Mouse (Mus musculus): ENCODE data around the gene Cdr2l. TPM values are rescaled to one million over a fixed set of nuclear protein-coding genes. Genes with fewer than 3 reads are reported as not detected.
A peak's percentile ranks its signal among the peaks of the same experiment; 100 is the strongest.

Gene Cdr2l
- total and polyA plus RNA-seq, 2 experiments from 2014 or later = 18.8 to 70.8 TPM

DNA sequence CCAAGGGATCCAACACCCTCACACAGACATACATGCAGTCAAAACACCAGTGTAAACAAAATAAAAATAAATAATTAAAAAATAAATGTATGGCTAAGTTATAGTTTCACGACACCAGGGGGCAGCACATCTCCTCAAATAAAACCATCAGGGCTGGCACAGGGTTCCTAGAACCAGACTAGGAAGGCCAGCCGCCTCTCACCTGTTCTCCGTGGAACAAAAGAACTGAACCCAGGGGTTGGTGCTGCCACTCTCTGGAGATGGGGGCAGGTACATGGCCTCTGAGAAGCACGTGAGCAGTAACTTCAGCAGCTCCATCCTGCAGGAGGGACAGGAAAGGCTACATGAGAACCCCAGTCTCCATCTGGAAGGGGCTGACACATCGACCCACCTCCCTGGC is 23.2 kb upstream of the Cdr2l start:
- DNase-seq (ENCODE audit: low spot score) (peak; percentile 92), ATAC-seq (peak; percentile 64; the same call in 1 of the 2 replicates)
- Histone ChIP-seq H3K4me1 (ENCODE audit: insufficient read depth, low read length) (peaks cover 9% of the 10 kb centered on the region; the same call in 1 of the 2 replicates), H3K4me3 (ENCODE audit: low read length) (no peak overlapping the region), H3K9ac (replicated peaks; ENCODE audit: low read length) (0 out of 2 replicates have a peak overlapping the region, but pooled peaks have one; percentile 17), H3K27ac (peak overlapping the region; percentile 32; the same call in 1 of the 2 replicates), H3K4me2 (ENCODE audit: low read depth, low read length) (no peak overlapping the region), H3K36me3 (ENCODE audit: insufficient read depth, low read length) (0 out of 2 replicates have a peak, but pooled peaks cover 4% of the 10 kb centered on the region), H3K27me3 (ENCODE audit: insufficient read depth, low read length) (no peaks in the 10 kb centered on the region), H3K9me3 (ENCODE audit: low read length) (no peaks in the 10 kb centered on the region)
- 16% methylated on average over 5 of the region's 5 CpGs for WGBS
- peak; percentile 69 for TF ChIP-seq CTCF (IDR thresholded peaks at IDR 0.05; ENCODE audit: low read depth)

DNA sequence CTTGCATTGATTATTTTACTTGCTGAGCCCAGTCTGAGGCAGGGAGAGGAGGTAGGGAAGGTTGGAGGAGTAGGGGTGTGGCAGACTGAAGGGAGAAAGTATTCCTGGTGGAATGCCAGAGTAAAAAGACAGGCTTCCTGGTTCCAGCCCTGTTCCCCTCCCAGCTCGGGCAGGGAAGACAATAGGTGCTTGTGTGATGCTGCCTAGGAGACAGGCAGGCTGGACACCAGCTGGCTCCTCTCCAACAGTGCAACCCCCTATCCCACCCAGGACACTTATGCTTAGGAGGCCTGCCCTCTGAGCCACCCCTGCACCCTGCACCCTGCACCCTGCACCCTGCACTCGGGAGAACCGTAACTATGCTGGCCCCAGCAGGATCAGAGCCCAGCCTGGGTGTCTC is 22.4 kb upstream of the Cdr2l start:
- Histone ChIP-seq H3K36me3 (ENCODE audit: insufficient read depth, low read length) (0 out of 2 replicates have a peak, but pooled peaks cover 4% of the 10 kb centered on the region), H3K27ac (0 out of 2 replicates have a peak overlapping the region, but pooled peaks have one; percentile 32), H3K4me2 (ENCODE audit: low read depth, low read length) (no peak overlapping the region), H3K9ac (replicated peaks; ENCODE audit: low read length) (no peak overlapping the region), H3K27me3 (ENCODE audit: insufficient read depth, low read length) (no peaks in the 10 kb centered on the region), H3K9me3 (ENCODE audit: low read length) (no peaks in the 10 kb centered on the region), H3K4me1 (ENCODE audit: insufficient read depth, low read length) (peaks cover 9% of the 10 kb centered on the region; the same call in 1 of the 2 replicates), H3K4me3 (ENCODE audit: low read length) (no peak overlapping the region)
- peak; percentile 28 for DNase-seq (ENCODE audit: low spot score)
- WGBS = 43% methylated on average over 3 of the region's 3 CpGs
- TF ChIP-seq CTCF (IDR thresholded peaks at IDR 0.05; ENCODE audit: low read depth) = no peak
- peak; percentile 36 for ATAC-seq

DNA sequence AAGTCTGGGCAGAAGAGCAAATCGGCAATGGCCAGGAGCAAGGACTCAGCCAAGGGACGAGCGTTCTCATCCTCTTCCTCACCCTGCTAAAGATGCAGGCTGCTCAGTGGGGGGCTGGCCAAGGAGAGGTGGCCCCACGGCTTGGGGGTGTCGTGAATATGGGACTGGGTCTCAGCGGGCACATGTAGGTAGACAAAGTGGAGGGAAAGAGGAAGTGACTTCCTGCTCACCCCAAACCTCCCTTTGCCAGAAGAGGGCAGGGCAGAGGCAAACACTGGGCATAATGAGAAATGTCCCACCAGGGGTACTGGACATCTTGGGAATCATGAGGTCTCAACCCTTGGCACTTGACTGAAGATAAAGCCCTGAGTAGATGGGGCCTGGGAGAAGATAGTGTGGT is 22.0 kb upstream of the Cdr2l start:
- no peak overlapping the region for H3K9ac ChIP-seq (replicated peaks; ENCODE audit: low read length)
- no peak overlapping the region for H3K27ac ChIP-seq
- peaks cover 9% of the 10 kb centered on the region; the same call in 1 of the 2 replicates for H3K4me1 ChIP-seq (ENCODE audit: insufficient read depth, low read length)
- no peak for ATAC-seq
- peak; percentile 49 for TF ChIP-seq CTCF (IDR thresholded peaks at IDR 0.05; ENCODE audit: low read depth)
- H3K27me3 ChIP-seq (ENCODE audit: insufficient read depth, low read length) = no peaks in the 10 kb centered on the region
- no peak for DNase-seq (ENCODE audit: low spot score)
- H3K4me2 ChIP-seq (ENCODE audit: low read depth, low read length) = no peak overlapping the region
- no peak overlapping the region for H3K4me3 ChIP-seq (ENCODE audit: low read length)
- H3K36me3 ChIP-seq (ENCODE audit: insufficient read depth, low read length) = 0 out of 2 replicates have a peak, but pooled peaks cover 4% of the 10 kb centered on the region
- H3K9me3 ChIP-seq (ENCODE audit: low read length) = no peaks in the 10 kb centered on the region
- 39% methylated on average over 6 of the region's 6 CpGs for WGBS

DNA sequence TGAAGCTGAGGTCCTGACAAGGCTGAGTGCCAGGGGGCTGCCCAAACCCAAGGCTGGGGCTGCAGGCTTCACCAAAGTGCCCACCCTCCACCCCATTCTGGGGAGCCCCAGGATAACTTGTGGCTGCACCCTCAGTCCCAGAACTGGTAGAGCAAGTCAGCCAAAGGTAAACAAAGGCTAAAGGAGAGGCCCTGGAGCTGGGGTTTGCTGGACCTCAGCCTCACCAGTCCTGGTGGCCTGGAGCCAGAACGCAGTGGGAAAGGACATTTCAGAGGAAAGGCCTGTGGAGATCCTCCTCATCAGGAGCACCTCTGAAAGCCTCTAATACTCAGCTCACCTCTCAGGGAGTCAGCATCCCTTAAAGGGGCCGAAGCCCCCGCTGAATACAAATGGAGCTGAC is 17.6 kb upstream of the Cdr2l start:
- Histone ChIP-seq H3K4me3 (ENCODE audit: low read length) (no peak overlapping the region), H3K9ac (replicated peaks; ENCODE audit: low read length) (no peak overlapping the region), H3K9me3 (ENCODE audit: low read length) (no peaks in the 10 kb centered on the region), H3K4me1 (ENCODE audit: insufficient read depth, low read length) (peaks cover 17% of the 10 kb centered on the region), H3K4me2 (ENCODE audit: low read depth, low read length) (no peak overlapping the region), H3K27ac (no peak overlapping the region), H3K27me3 (ENCODE audit: insufficient read depth, low read length) (no peaks in the 10 kb centered on the region), H3K36me3 (ENCODE audit: insufficient read depth, low read length) (0 out of 2 replicates have a peak, but pooled peaks cover 4% of the 10 kb centered on the region)
- DNase-seq (ENCODE audit: low spot score) (no peak), ATAC-seq (no peak)
- WGBS = 71% methylated on average over 3 of the region's 3 CpGs
- TF ChIP-seq CTCF (IDR thresholded peaks at IDR 0.05; ENCODE audit: low read depth) = no peak

DNA sequence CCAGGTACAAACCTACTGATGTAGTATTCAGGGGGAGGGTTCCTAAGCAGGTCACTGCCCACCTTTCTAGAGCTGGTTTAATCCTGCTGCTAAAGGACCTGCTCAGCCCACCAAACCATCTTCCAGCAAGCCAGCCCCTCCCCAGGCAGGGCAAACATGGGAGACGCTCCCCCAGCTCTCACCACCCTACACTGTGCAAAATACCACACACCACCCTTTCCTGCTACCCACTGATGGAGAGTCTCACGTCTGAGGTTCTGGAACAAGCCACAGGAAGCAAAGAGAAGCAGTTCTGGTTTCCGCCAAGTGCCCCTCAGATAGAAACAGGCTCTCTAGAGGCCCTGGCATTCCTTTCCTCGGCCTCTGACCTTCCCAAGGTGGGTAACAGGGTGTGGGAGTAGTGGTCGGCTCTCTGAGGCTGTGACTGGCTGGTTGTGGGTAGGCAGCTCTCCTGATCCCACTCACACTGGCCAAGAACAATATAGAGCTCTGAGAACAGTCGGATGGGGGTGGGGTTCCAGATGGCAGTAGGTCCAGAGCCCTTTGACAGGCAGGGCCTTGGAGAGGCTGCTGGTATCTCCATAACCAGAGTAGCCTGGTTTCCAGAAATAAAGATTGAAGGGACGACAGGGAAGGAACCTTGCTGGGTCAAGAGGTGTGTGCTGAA is 15.5 kb upstream of the Cdr2l start:
- 49% methylated on average over 7 of the region's 7 CpGs for WGBS
- Histone ChIP-seq H3K4me2 (ENCODE audit: low read depth, low read length) (peak overlapping the region; percentile 94), H3K27me3 (ENCODE audit: insufficient read depth, low read length) (no peaks in the 10 kb centered on the region)

DNA sequence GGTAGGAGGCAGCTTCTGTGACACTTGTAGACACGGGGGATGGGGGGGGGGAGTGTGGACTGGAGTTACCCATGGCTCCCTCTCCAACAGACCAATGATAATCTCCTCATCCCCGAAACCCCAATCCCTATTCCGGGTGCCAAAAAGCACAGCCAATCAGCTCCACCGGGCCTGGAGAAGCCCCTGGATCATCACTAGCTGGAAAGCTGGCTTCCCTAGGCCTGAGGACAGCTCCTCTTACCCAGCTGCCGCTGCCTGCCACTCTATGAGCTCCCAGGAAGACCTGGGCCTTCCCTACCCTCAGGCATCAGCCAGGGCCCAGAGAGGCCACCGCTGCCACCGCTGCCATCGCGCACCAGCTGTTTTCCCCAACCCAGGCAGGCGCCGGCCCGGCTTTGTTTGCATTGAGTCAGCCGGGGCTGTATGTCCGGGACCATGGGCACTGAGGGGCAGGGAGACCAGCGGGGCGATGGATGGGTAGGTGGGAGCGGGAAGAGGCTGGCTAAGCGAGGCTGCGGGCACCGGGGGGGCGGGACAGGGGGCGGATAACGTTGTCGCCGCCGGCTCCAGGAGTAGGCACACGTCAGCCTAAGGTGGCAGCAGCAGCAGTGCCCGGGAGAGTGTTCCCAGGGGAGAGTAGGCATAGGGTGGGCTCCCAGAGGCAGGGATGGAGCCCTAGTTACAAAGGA is 14.9 kb upstream of the Cdr2l start:
- no peak for TF ChIP-seq CTCF (IDR thresholded peaks at IDR 0.05; ENCODE audit: low read depth)
- peaks cover 14% of the 10 kb centered on the region for H3K4me1 ChIP-seq (ENCODE audit: insufficient read depth, low read length)
- peak overlapping the region; percentile 94 for H3K4me2 ChIP-seq (ENCODE audit: low read depth, low read length)
- H3K4me3 ChIP-seq (ENCODE audit: low read length) = peak overlapping the region; percentile 74
- peak; percentile 87 for DNase-seq (ENCODE audit: low spot score)
- peak overlapping the region; percentile 80 for H3K9ac ChIP-seq (replicated peaks; ENCODE audit: low read length)
- H3K27ac ChIP-seq = peak overlapping the region; percentile 90
- under 1% methylated on average over 28 of the region's 28 CpGs for WGBS
- no peaks in the 10 kb centered on the region for H3K9me3 ChIP-seq (ENCODE audit: low read length)
- H3K27me3 ChIP-seq (ENCODE audit: insufficient read depth, low read length) = no peaks in the 10 kb centered on the region
- peak; percentile 87 for ATAC-seq
- no peaks in the 10 kb centered on the region for H3K36me3 ChIP-seq (ENCODE audit: insufficient read depth, low read length)

More for the DNA sequence above, 15.5 kb upstream of the Cdr2l start:
- peak overlapping the region; percentile 90 for H3K27ac ChIP-seq
- no peak for TF ChIP-seq CTCF (IDR thresholded peaks at IDR 0.05; ENCODE audit: low read depth)
- peak overlapping the region; percentile 80; the same call in 1 of the 2 replicates for H3K9ac ChIP-seq (replicated peaks; ENCODE audit: low read length)
- peak; percentile 54 for ATAC-seq
- no peaks in the 10 kb centered on the region for H3K36me3 ChIP-seq (ENCODE audit: insufficient read depth, low read length)
- no peaks in the 10 kb centered on the region for H3K9me3 ChIP-seq (ENCODE audit: low read length)
- peak overlapping the region; percentile 74 for H3K4me3 ChIP-seq (ENCODE audit: low read length)
- DNase-seq (ENCODE audit: low spot score) = no peak
- peaks cover 14% of the 10 kb centered on the region for H3K4me1 ChIP-seq (ENCODE audit: insufficient read depth, low read length)
